Mouse (Mus musculus) forelimb bud, embryonic 11.5 days (tissue): ENCODE measurements at regions not wholly inside any gene's neighbourhood (a gene's known extent, or its start where the extent isn't known, plus 50 kb on each side); places are given as distances from the start of the nearest gene placed in this dataset.
A peak's percentile ranks its signal among the peaks of the same experiment; 100 is the strongest.
"Not testable (repeated sequence)": the region's sequence is repeated elsewhere in the genome, so short reads cannot be mapped to it uniquely, and the experiment has no call there.

Experiments used
- DNase-seq: peaks from one replicate; pipeline ENCODE4 v3.0.0-alpha.2; 2012; ENCODE audit warnings: low read depth, low spot score

GRCm38 (mm10) chr15:19242962-19243361 is 424.2 kb downstream of the Cdh10 start:
- not testable (repeated sequence) for DNase-seq

GRCm38 (mm10) chr15:19247489-19247888 is 428.7 kb downstream of the Cdh10 start:
- DNase-seq: no peak

GRCm38 (mm10) chr15:19275968-19276826 is 457.4 kb downstream of the Cdh10 start:
- DNase-seq: peak; percentile 6

GRCm38 (mm10) chr15:19316380-19316779 is 497.6 kb downstream of the Cdh10 start:
- DNase-seq: no peak

GRCm38 (mm10) chr15:19356322-19356721 is 537.6 kb downstream of the Cdh10 start:
- no peak for DNase-seq

DNA sequence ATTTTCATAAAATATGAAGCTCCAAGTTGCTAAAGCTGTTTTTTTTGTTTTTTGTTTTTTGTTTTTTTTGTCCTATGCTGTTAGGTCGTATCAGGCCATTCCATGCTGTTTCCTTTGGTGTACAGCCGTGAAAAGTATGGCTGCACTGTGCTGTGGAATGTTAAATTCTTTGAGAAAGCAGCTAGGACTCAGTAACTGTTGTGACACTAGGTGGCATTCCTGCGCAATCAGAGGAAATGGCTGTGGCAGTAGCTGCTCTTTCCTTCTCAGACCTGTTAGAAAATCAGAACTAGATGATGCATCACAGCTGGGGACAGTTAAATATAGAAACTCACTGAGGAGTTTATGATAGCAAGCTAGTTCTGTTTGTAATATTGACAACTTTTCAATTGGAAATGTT is 541.9 kb downstream of the Cdh10 start:
- peak; percentile 17 for DNase-seq

GRCm38 (mm10) chr15:19389951-19390350 is 571.2 kb downstream of the Cdh10 start:
- DNase-seq: no peak

DNA sequence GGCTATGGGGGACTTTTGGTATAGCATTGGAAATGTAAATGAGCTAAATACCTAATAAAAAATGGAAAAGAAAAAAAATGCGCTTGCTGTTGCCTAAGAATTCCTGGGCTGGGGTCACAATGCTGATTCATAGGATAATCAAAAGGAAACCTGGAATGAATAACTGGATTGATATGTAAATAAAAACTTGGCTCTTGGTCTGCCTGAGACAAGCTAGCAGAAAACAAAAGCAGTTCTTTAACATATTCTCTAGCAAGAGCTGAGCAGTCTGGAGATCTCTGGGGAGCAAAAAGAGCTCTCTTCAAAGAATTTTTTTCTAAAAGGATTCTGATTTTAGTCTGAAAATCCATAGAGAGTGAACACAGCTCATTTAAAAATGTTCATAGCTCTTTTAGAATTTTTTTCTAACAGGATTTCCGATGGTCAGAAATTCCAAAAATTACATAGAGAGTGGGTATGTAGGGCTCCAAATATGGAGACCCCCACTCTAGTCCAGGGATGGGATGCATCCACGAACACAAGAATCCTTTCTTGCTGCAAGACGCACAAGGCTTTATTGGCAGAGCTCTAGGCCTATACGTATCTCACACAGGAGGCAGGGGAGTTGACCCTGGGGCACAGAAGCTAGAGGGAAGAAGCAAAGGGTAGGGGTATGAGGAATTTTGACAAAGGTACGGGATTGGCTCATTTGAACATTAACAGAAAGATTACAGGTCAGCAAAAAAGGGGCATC is 572.7 kb downstream of the Cdh10 start:
- DNase-seq: no peak

DNA sequence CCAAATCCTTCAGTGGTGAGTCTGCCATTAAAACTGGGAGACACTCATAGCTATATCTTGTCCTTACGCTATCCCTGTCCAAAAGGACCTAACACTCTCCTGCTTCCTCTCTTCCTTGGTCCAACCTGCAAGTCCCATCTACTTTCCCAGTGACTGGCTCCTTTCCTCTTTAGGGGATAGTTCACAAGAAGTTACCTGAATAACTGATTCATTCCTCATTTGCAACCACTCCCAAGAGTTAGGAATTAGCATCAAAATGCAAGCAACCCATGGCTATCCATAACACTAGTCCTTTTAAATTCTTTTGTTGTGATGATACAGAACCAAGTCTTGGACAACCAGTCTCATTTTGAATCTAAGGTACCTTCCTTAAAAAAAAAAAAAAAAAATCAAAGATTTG is 576.9 kb downstream of the Cdh10 start:
- no peak for DNase-seq
